Mouse (Mus musculus) small intestine, adult 2 months (tissue): ENCODE measurements around the gene Gpm6b. TPM values are rescaled to one million over a fixed set of nuclear protein-coding genes. Genes with fewer than 3 reads are reported as not detected.

ENCODE experiments used
- H3K27ac ChIP-seq: fragments of 200-500 bp; 2 replicates; pipeline ENCODE4 v1.5.1; 2012; ENCODE audit warnings: low read depth, low read length, control low read depth, inconsistent platforms; ENCODE audit not compliant: insufficient read depth
- H3K27me3 ChIP-seq: fragments of 200-500 bp; 2 replicates; pipeline ENCODE4 v1.6.1; 2012; ENCODE audit warnings: mild to moderate bottlenecking, moderate library complexity, low read length, inconsistent platforms; ENCODE audit not compliant: control insufficient read depth, insufficient read depth
- H3K36me3 ChIP-seq: fragments of 200-500 bp; 2 replicates; pipeline ENCODE4 v1.6.1; 2012; ENCODE audit warnings: mild to moderate bottlenecking, low read length, control low read depth, inconsistent platforms; ENCODE audit not compliant: control insufficient read depth, insufficient read depth
- H3K4me1 ChIP-seq: fragments of 200-500 bp; 2 replicates; pipeline ENCODE4 v1.6.1; 2012; ENCODE audit warnings: low read length, inconsistent platforms, mixed read lengths; ENCODE audit not compliant: control insufficient read depth, insufficient read depth, insufficient read length
- H3K4me3 ChIP-seq: fragments of 200-500 bp; 2 replicates; pipeline ENCODE4 v1.5.1; 2012; ENCODE audit warnings: low read depth, mild to moderate bottlenecking, control low read depth, inconsistent platforms, low read length, moderate library complexity
- CTCF ChIP-seq: fragments of 200-500 bp; IDR thresholded peaks from 2 replicates; pipeline ENCODE4 v1.5.1; 2012; ENCODE audit warnings: low read depth, mild to moderate bottlenecking, control low read depth, inconsistent platforms, low read length, moderate library complexity, mixed read lengths; ENCODE audit not compliant: insufficient replicate concordance, insufficient read length; ENCODE audit errors: extremely low read depth
- POLR2A ChIP-seq: fragments of 200-500 bp; IDR thresholded peaks from 2 replicates; pipeline ENCODE4 v1.6.1; 2012; ENCODE audit warnings: low read depth, mild to moderate bottlenecking, control low read depth, inconsistent platforms, low read length, moderate library complexity
- WGBS: fragments of 180-500 bp; shearing (Covaris S2); methylation state at CpG from one replicate; pipeline ENCODE4 v1.1.7; 2018; 5-methylcytosine and 5-hydroxymethylcytosine counted together
- polyA plus RNA-seq: library from polyadenylated mRNA; depleted of rRNA; stranded (reverse); fragments of >200 nt; gene quantifications from 2 replicates; pipeline ENCODE4 v1.2.3, GENCODE M21; 2012

The Gpm6b gene
- polyA plus RNA-seq, 1 experiment, result 0.75 TPM

DNA sequence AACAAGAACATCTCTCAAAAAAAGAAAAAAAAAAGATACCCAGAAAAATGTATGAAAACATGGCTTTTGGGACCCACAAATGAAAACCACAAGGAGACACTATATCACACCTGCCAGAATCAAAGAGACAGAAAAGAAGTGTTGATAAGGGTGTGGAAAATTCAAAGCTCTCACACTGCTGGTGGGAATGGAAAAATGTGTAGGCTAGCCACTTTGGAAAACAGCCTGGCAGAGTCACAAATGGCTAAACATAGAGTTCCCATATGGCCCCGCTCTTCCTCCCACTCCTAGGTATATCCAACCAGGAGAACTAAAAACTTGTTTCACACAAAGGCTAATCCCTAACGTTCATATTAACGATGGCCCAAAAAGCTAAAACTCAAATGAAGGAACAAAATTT is 84.5 kb downstream of the Gpm6b start:
- WGBS, result 78% methylated on average over 3 of the region's 3 CpGs
- no peak for TF ChIP-seq CTCF
- Histone ChIP-seq H3K4me1 (no peaks in the 10 kb centered on the region), H3K4me3 (no peak overlapping the region), H3K27ac (no peak overlapping the region), H3K27me3 (no peaks in the 10 kb centered on the region), H3K36me3 (no peaks in the 10 kb centered on the region)

DNA sequence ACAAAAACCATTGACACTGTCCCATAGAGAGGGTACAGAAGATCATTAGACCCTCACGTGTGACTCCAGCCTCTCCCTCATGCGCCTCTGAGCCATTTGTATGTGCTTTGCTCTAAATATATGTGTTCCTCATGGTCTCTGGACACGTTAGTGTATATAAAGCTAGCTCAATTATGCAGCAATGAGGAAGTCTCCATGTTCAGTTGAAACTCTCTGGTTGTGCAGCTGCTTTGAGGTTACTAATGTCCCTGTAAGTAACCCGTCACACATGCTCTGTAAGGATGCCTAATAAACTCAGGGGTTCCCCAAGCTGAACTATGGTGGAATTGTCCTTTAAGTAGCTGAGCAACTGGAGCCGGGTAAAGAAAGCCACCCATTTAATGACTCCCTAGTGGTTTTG is 88.9 kb downstream of the Gpm6b start:
- H3K27me3 ChIP-seq, result no peaks in the 10 kb centered on the region
- WGBS, result 73% methylated on average over 5 of the region's 5 CpGs
- H3K4me3 ChIP-seq, result no peak overlapping the region
- TF ChIP-seq CTCF (no peak), POLR2A (no peak)
- H3K4me1 ChIP-seq, result no peaks in the 10 kb centered on the region
- H3K36me3 ChIP-seq, result no peaks in the 10 kb centered on the region
- H3K27ac ChIP-seq, result no peak overlapping the region

DNA sequence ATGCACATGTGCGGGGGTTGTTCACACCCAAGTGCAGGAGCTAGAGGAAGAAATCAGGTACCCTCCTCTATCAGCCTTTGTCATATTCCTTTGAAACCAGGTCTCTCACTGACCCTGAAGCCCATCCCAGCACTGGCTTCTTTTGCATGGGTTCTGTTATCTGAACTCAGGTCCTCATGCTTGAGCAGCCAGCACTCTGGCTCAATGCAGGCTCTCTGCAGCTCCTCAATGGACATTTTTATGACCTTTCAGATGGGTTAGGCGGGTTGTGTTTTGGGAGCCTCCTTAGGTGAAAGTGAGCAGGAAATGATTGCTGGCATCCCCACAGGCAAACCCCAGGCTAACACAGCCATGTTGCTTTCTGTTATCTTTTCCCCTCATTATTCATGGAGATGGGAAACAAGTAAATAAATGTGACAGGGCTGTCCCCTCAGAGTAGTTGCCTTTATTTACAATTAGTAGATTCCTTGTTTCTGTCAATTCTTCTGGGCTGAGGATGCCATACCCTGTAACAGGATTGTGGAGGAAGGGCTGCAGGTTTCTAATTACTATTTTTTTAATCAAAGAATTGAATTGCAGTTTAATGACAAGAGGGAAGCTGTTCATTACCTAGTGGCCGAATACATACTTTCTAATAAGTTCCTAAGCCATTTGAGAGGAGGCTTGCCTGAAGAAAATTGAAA is 89.6 kb downstream of the Gpm6b start:
- WGBS, result 65% methylated on average over 3 of the region's 3 CpGs
- Histone ChIP-seq H3K4me3 (no peak overlapping the region), H3K27me3 (no peaks in the 10 kb centered on the region), H3K27ac (no peak overlapping the region), H3K4me1 (no peaks in the 10 kb centered on the region), H3K36me3 (no peaks in the 10 kb centered on the region)
- no peak for TF ChIP-seq CTCF
- no peak for TF ChIP-seq POLR2A

DNA sequence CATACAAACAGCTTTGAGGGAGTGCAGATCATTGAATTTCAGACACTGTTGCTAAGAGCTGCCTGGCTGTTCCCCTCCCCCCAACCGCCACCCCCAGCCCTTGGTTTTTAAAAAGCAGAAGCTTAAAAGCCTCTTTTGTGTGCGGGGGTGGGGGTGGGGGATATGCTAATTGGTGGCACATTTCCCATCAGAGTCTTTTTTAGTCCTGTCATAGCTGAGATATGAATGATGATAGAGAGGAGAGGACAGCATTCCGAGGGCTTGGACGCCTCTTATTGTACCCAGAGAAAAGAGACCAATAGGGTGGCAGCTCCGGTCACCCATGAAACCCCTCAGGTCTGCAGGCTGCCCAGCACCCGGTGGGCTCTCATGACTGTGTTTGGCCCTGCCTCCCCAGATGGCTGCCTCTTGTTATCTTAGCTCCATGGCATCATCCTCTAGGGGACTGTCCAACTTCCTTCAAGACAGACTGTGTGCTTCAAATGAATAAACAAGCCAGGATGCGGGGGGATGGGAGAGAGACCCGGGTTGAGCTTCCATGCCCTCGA is 90.3 kb downstream of the Gpm6b start:
- no peaks in the 10 kb centered on the region for H3K36me3 ChIP-seq
- TF ChIP-seq POLR2A (no peak), CTCF (no peak)
- WGBS, result 46% methylated on average over 9 of the region's 9 CpGs
- no peak overlapping the region for H3K4me3 ChIP-seq
- no peaks in the 10 kb centered on the region for H3K27me3 ChIP-seq
- H3K27ac ChIP-seq, result no peak overlapping the region
- no peaks in the 10 kb centered on the region for H3K4me1 ChIP-seq

DNA sequence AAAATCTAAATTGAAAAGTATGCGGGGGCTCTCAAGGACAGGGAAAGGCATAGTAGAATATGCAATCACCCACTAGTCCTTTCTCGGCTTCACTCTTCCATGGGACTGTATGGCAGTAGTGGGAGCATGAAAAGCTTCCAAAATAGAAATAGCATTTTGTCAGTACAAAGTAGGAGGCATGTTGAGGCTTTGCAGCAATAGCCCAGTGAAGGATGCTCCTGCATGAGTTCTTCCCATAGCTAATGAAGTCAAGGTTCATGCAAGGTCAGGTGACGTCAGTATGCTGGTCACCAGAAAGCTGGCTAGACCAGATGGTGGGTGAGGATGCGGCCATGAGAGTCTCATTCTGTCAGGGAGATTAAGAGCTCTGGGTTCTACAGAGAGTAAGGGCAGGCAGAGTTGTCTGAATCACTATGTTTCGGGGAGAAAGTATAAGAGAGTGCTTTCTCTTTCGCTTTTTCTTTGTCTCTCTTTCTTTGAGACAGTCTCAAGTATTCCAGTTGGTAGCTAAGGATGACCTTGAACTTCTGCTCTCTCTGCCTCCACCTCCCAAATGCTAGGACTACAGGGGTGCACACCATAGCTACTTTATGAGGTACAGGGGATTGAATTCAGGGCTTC is 95.9 kb downstream of the Gpm6b start:
- WGBS, result 79% methylated on average over 6 of the region's 6 CpGs
- TF ChIP-seq POLR2A (no peak), CTCF (no peak)
- H3K4me1 ChIP-seq, result no peaks in the 10 kb centered on the region

DNA sequence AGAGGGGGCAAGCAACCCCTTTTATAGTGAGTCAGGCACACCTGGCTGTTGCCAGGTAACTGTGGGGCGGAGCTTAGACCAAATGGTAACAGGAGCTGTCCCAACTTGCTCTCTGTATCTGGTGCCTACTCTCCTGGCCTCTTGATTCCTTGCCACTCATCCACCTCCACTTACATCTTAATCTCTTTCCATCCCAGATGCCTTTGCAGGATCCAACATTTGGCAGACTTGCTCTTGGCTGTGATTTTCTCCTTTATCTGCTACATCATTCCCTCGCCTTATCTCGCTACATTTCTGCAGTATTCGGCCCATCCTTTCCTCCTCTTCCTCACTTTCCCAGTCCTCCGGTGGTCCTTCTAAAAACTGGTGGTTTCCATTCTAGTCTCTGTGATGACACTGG is 99.6 kb downstream of the Gpm6b start:
- TF ChIP-seq CTCF (no peak), POLR2A (no peak)
- H3K4me3 ChIP-seq, result no peak overlapping the region
- no peaks in the 10 kb centered on the region for H3K36me3 ChIP-seq
- WGBS, result 87% methylated on average over 5 of the region's 5 CpGs
- no peak overlapping the region for H3K27ac ChIP-seq
- H3K27me3 ChIP-seq, result no peaks in the 10 kb centered on the region
- H3K4me1 ChIP-seq, result no peaks in the 10 kb centered on the region

More for the DNA sequence above, 95.9 kb downstream of the Gpm6b start:
- Histone ChIP-seq H3K27ac (no peak overlapping the region), H3K36me3 (no peaks in the 10 kb centered on the region), H3K27me3 (no peaks in the 10 kb centered on the region), H3K4me3 (no peak overlapping the region)

DNA sequence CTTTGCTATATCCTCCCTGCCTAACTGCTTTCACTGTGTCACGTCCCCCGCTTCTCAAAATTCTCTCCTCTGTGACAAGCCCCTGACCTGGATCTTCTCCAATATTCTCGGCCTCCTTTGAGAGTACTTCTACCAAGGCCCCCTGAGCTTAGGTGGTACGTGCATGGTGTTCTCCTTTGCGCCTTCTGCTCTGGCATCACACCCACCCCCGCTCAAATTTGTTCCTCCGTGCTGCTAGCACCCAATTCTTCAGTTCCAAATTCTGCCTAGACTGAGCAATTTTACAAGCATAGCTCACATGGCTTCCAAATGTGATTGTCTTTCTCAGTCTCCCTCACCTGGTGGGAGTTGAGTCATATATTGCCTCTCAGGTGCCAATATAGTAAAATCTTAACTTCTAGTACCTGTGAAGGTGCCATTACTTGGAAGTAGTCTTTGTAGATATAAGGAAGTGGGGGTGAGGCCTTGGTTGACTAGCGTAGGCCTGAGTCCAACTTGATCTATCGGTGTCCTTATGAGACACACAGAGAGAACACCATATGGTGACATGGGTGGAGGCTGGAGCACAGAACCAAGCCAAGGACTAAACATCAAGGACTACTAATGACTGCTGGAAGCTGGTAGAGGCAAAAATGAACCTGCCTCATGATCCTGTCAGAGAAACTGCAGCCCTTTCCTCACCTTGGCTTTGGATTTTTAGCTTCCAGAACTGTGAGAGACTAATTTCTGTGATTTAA is 100.2 kb downstream of the Gpm6b start:
- Histone ChIP-seq H3K27me3 (no peaks in the 10 kb centered on the region), H3K4me1 (no peaks in the 10 kb centered on the region), H3K4me3 (no peak overlapping the region), H3K36me3 (no peaks in the 10 kb centered on the region), H3K27ac (no peak overlapping the region)
- WGBS, result 93% methylated on average over 9 of the region's 9 CpGs
- no peak for TF ChIP-seq POLR2A
- TF ChIP-seq CTCF, result no peak
